Mouse (Mus musculus) spleen, adult 2 months (tissue): ENCODE data around the gene Hes3.

ENCODE experiments used
- CTCF ChIP-seq: fragments of 200-500 bp; IDR thresholded peaks from 2 replicates; pipeline ENCODE4 v1.5.1; 2011; ENCODE audit warnings: mild to moderate bottlenecking, inconsistent platforms; ENCODE audit not compliant: insufficient read depth, insufficient read length, insufficient replicate concordance; ENCODE audit errors: extremely low read depth
- POLR2A ChIP-seq: fragments of 200-500 bp; IDR thresholded peaks from 2 replicates; pipeline ENCODE4 v1.6.1; 2011; ENCODE audit warnings: low read depth, low read length, inconsistent platforms

DNA sequence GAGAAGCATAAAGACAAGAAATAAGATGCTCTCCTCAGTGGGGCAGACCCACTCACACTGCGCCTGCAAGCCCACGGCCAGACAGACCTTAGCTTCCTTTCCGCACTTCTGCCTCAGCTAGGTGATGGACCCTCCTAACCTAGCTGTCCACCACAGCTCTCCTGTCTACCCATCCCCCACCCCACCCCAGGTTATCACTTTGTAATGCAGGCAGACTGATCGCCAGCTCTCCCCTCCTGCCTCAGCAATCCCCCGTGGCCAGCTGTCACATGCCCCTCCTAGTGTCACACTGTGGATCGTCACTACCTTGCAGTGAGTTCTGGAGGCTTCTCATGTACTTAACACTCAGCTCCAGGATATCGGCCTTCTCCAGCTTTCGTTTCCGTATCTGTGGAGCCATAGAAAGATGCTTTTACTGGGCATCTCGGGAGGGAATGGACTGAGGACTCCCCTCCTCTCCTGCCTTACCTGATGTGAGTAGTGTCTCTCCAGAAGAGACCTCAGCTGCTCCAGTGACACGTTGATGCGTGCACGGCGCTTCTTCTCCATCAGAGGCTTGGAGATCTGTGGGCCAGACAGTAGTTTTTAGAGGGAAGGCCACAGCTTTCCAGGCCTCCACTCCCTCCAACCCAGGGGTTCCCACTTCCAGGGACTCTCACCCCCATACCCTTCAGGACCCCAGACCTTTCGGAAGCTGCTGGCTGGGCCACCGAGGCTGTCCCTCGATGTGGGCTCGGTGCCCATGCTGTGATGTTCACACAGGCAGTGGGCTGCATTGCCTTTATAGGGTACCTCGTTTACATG is 3.9 kb downstream of the Hes3 start:
- TF ChIP-seq POLR2A: no peak
- no peak for TF ChIP-seq CTCF
